Mouse (Mus musculus): ENCODE results near the gene AY358078.
"Not testable (repeated sequence)": the region's sequence is repeated elsewhere in the genome, so short reads cannot be mapped to it uniquely, and the experiment has no call there.

Gene AY358078
- long read RNA-seq, experiment 1, result 0 reads
- long read RNA-seq, experiment 2, result 0 reads

DNA sequence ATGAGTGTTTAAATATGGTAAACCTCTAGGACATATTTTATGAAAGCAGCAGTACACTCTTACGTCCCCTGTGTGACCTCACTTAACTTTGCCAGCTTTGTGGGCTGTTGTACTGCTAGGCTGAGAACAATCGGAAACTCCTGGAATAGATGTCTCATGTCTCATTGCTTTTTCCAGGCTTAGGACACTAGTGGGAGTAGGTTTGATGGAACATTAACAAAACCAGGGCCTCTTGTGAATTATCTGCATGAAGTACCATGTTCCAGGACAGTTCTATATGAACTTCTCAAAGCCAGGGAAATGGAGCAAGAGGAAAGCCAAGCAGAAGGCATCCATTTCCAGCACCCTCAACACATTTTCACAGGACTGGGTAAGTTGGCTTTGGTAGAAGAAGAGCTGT, at the start of gene AY358078:
AY358078 (plus strand) TSS at position 301 of the 400 bp plus-strand sequence.
- intact Hi-C loops (cut with DNase I), result no loop called here

- intact Hi-C loops (cut with DNase I), result no loop called here
Measured at GRCm38 (mm10) chr14:51755944-51756343, 43.9 kb upstream of the AY358078 start.

GRCm38 (mm10) chr14:51771378-51771777, 28.5 kb upstream of the AY358078 start:
- intact Hi-C loops (cut with DNase I), result loop anchor here (5.0 kb wide), 2 partner anchors 56 to 96 kb away; no protein-coding TSS in a partner anchor

DNA sequence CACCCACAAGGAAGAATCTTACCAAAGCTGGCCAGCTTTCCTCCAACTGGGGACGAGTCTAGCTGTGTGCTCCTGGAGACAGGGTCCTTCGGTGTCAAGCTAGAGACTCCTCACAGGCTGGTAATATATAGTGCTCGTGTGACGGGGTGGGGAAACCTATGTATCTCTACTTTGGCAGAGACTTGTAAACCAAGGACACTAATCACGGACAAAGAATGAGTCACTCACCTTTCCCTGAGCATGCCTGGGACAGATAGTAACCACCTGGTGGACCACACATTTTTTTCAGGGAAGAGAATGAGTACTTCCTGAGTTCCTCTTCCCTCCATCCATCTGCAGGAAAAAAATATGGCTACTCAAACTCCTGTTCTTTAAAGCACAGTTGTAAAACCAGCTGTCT, 26.4 kb upstream of the AY358078 start, which contains the start of gene Ang4:
Ang4 (minus strand) TSS at position 101 of the 400 bp plus-strand sequence.
- intact Hi-C loops (cut with DNase I), result loop anchor here (5.0 kb wide), 2 partner anchors 54 to 94 kb away; no protein-coding TSS in a partner anchor

DNA sequence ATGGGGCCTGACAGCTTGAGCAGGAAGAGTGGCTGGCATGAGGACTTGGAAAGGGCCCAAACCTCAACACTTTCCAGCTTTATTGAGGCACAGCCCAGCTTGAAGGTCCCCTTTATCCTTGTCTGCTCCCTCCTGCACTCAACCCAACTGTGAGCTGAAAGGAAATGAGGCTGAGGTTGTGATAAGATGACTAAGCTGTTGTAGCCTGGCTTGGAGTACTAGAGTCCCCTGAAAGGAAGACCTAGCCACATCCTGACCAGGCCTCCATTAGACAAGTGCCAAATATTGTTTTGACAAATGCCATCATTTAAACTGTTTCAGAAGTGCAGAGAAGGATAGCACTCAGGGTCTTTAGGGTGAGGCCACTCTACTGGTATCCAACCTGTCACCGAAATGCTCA, 22.1 kb upstream of the AY358078 start:
- intact Hi-C loops (cut with DNase I), result no loop called here

GRCm38 (mm10) chr14:51778865-51779481, 20.9 kb upstream of the AY358078 start:
- intact Hi-C loops (cut with DNase I), result no loop called here

DNA sequence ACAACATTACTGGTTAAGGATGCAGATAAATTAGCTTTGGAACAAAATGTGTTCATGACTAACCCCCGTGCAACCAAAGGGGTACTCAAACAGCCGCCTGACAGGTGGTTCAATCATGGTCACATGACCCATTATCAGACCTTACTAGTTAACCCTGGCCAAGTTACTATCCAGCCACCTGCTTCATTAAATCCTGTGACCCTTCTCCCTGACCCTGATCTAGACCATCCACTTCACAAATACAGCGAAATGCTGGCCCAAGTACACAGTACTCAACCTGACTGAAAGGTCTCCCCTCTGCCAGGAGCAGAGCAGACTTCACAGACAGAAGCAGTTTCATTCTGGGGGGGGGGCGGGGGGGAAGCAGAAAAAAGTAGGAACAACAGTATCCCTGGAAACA, 13.5 kb upstream of the AY358078 start:
- intact Hi-C loops (cut with DNase I), result no loop called here

- intact Hi-C loops (cut with DNase I), result no loop called here
Measured at GRCm38 (mm10) chr14:51787061-51787460, 12.8 kb upstream of the AY358078 start.

DNA sequence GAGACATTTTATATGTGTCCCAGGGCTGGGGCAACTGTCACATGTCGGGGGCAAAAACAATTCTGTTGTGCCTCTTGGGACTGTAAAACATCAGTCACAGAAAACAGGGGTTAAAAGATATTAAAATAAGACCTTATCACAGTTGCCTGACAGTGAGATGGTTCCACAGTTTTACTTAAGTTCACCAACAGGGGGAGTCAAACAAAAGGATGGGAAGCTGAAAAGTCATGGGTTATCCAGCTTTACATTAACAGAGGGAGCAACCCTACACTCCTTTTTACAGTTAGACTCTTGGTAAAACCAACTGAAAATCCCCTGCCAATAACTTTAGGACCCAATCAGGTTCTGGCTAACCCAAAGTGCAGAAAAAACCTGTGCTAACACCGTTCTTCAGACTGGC, 10.7 kb upstream of the AY358078 start:
- intact Hi-C loops (cut with DNase I), result no loop called here

DNA sequence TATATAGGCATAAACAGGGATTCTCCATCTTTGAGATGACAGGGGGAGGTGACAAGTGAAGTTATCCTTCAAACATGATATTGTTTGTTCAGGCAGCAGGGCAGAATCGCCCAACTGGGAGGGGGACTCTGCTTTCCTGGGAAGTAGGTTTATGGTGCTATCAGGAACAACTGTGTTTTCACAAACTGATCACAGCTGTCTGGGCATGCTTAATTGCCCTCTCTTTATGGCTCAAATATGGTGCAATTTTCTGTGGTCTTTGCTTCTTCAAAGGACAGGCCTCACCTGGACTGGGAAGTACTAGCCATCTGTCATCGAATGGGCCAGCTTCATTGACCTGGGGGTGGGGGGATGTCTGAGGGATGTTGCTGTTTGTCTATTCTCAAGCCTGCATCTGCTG, 5.7 kb upstream of the AY358078 start:
- intact Hi-C loops (cut with DNase I), result no loop called here

DNA sequence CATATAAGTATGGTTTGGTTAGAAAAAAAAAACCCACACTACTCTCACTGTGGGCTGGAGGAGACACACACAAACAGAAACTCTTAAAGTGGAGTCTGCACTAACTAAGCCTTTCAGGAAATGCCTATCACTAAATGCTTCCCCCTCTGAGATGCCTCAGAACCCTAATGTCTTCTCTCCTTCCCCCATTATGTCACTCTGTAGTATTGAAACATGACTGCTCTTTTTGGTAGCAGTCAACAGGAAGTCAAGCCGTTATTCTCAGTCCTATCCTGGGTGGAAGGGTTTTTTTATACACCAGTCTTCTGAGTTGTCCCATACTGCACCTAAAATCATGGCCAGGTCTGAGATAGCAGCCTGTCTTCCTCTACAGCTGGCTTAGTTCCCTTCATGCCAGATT, 26.8 kb downstream of the AY358078 start:
- intact Hi-C loops (cut with DNase I), result loop anchor here (5.0 kb wide), 1 partner anchor 54 kb away; the partner anchor contains the start of gene Ang4

GRCm38 (mm10) chr14:51827842-51828241, 28.0 kb downstream of the AY358078 start:
- intact Hi-C loops (cut with DNase I), result loop anchor here (5.0 kb wide), 1 partner anchor 56 kb away; the partner anchor contains the start of gene Ang4

GRCm38 (mm10) chr14:51829188-51829587, 29.3 kb downstream of the AY358078 start:
- intact Hi-C loops (cut with DNase I), result loop anchor here (5.0 kb wide), 1 partner anchor 57 kb away; the partner anchor contains the start of gene Ang4

DNA sequence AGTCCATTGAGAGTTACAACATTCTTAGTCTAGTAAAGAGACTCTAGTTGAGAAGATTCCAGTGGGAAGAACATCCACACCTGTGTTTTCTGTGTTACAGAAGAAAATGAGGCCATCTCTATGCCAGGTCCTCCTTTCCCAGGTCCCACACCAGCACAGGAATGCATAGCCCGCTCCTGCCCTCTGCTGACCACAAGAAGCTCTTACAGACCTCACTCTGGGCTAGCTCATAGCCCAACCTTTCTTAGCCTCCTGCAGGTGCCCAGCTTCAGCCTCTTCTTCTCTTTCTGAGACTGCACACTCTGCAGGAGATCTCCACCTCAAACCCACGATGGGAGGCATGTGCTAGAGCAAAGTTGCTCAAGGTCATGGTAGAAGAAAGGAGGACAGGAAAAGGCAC, 38.6 kb downstream of the AY358078 start:
- intact Hi-C loops (cut with DNase I), result not testable (repeated sequence)

DNA sequence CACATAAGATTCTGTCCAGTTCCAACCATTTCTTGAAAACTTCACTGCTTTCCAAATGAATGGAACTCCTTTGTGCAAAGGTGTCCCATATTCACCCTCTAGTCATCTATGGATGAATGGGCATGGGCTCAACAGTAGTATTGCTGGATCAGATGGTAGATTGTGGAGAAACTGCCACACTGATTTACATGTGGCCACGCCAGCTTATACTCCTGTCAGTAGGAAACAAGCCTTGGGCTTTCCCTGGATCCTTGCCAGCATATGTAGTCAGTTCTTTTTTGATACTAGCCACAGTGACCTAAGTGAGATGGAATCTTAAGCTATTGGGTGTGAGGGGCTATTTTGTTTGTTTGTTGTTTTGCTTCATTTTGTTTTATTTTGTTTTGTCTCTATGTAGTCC, 42.4 kb downstream of the AY358078 start:
- intact Hi-C loops (cut with DNase I), result no loop called here

DNA sequence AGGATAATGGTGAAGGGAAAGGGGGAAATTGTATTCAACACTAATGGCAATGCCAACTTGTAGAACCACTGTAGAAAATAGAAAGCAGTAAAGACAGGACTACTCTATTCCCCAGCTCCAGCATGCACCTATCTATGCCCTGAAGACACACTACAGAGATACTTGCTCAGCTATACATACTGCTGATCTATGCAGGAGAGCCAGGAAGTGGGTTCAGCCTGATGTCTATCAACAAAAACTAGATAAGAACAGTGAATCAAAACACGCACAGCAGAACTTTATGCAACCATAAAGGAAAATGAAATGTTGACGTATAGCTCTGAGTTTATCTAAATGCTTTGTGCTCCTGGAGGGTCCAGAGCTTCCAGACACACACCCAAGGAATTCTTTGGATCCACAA, 42.9 kb downstream of the AY358078 start:
- intact Hi-C loops (cut with DNase I), result no loop called here

GRCm38 (mm10) chr14:51843882-51844281, 44.0 kb downstream of the AY358078 start:
- intact Hi-C loops (cut with DNase I), result no loop called here

DNA sequence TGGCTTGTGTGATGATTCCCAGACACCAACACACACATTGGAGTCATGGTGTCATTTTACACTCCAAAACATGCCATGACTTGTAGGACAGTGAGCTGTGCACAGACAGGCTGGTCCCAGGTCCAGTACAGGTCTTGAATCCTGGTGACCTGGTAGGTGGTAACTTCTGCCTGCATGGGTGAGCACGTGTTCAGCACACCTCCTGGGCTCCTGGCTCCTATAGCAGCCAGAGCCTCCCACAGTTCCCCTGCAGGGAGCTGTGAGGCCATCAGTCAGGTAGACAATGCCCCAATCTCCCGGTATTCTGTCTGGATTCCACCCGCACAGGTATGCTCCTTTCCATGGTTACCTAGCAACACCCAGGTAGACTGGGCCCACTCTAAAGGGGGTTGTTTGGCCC, 46.7 kb downstream of the AY358078 start:
- intact Hi-C loops (cut with DNase I), result no loop called here

DNA sequence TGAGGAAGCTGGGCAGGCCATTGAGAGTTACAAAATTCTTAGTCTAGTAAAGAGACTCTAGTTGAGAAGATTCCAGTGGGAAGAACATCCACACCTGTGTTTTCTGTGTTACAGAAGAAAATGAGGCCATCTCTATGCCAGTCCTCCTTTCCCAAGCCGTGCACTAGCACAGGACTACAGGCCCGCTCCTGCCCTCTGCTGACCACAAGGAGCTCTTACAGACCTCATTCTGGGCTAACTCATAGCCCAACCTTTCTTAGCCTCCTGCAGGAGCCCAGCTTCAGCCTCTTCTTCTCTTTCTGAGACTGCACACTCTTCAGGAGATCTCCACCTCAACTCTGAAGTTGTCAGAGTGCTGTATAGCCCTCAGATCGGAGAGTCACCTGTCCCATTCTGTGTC, 51.2 kb downstream of the AY358078 start:
- intact Hi-C loops (cut with DNase I), result not testable (repeated sequence)

GRCm38 (mm10) chr14:51853399-51853798, 53.6 kb downstream of the AY358078 start, which contains the start of gene Ear6:
TSS of gene Ear6 (plus strand) at chr14:51853699.
- intact Hi-C loops (cut with DNase I), result no loop called here

GRCm38 (mm10) chr14:51855280-51855679, 55.4 kb downstream of the AY358078 start:
- intact Hi-C loops (cut with DNase I), result not testable (repeated sequence)

DNA sequence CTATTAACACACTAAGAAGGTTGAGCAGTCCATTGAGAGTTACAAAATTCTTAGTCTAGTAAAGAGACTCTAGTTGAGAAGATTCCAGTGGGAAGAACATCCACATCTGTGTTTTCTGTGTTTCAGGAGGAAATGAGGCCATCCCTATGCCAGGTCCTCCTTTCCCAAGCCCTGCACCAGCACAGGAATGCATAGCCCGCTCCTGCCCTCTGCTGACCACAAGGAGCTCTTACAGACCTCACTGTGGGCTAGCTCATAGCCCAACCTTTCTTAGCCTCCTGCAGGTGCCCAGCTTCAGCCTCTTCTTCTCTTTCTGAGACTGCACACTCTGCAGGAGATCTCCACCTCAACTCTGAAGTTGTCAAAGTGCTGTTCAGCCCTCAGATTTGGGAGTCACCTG, 63.8 kb downstream of the AY358078 start:
- intact Hi-C loops (cut with DNase I), result not testable (repeated sequence)

DNA sequence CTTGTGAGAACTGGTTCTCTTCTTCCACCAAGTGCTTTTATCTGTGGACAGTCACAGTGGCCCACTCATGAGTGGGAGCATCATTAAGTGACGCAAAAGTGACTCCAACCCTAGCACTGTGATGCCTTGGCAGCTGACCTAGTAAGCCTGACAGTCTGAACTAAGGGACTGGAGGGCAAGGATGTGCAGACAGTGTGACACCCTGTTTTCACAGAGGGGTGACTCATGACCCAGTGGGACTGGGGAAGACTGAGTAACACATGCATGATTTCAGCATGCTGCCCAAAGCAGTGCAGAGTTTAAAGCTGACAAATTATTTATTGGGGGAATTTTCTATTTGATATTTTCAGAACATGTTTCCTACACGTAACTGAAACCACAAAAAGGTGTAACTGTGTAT, 70.9 kb downstream of the AY358078 start:
- intact Hi-C loops (cut with DNase I), result no loop called here
